Comparison of ENCODE assay signal across 9 mouse cellular contexts in genomic region chr5:151393821-151394662, GRCm38 (mm10). TPM values are rescaled to one million over a fixed set of nuclear protein-coding genes. Genes with fewer than 3 reads are reported as not detected.
DNase-seq lines count a peak whose midpoint lies in the region; ATAC-seq and TF ChIP-seq lines count a peak whose summit lies in the region.
"Had no signal": no experiment of that assay in that cellular context is flagged by ENCODE, and none has a peak within 500 bp of the region (broad histone marks: within the 10 kb centered on the region; RNA-seq: fewer than 3 reads in every experiment).

No protein-coding gene starts in this region.

- WGBS in hindbrain, embryonic 12.5 days = 51% methylated on average over 7 of the region's 7 CpGs
- 60% methylated on average over 7 of the region's 7 CpGs for WGBS in hindbrain, embryonic 10.5 days
- WGBS in heart, embryonic 10.5 days = 61% methylated on average over 7 of the region's 7 CpGs
- WGBS in lung, postnatal 0 days = 22% methylated on average over 7 of the region's 7 CpGs

- H3K4me1 ChIP-seq in hindbrain, embryonic 12.5 days = no peaks in the 10 kb centered on the region
- H3K4me1 ChIP-seq in hindbrain, embryonic 10.5 days (replicated peaks) = no peaks in the 10 kb centered on the region
- no peaks in the 10 kb centered on the region for H3K4me1 ChIP-seq in heart, embryonic 10.5 days
- H3K4me1 ChIP-seq in lung, postnatal 0 days (ENCODE audit: insufficient read depth, low read depth, low read length) = peaks cover 14% of the 10 kb centered on the region

- H3K27ac ChIP-seq in hindbrain, embryonic 12.5 days = peak overlapping the region; percentile 8; the same call in 1 of the 2 replicates
- H3K27ac ChIP-seq in hindbrain, embryonic 10.5 days = no peak overlapping the region
- peak overlapping the region; percentile 70 for H3K27ac ChIP-seq in heart, embryonic 10.5 days
- H3K27ac ChIP-seq in lung, postnatal 0 days (ENCODE audit: low read length) = peak overlapping the region; percentile 43; the same call in 1 of the 2 replicates

- no peak for TF ChIP-seq EP300 in lung, postnatal 0 days (IDR thresholded peaks at IDR 0.05)

- no peak overlapping the region for H3K4me3 ChIP-seq in hindbrain, embryonic 12.5 days
- H3K4me3 ChIP-seq in hindbrain, embryonic 10.5 days = no peak overlapping the region
- no peak overlapping the region for H3K4me3 ChIP-seq in heart, embryonic 10.5 days
- no peak overlapping the region for H3K4me3 ChIP-seq in lung, postnatal 0 days (ENCODE audit: low read depth, low read length)
- H3K4me3 ChIP-seq: erythroblast, embryonic 14.5 days had no signal

- no peaks in the 10 kb centered on the region for H3K9me3 ChIP-seq in hindbrain, embryonic 12.5 days (replicated peaks)
- no peaks in the 10 kb centered on the region for H3K9me3 ChIP-seq in hindbrain, embryonic 10.5 days
- no peaks in the 10 kb centered on the region for H3K9me3 ChIP-seq in heart, embryonic 10.5 days
- no peaks in the 10 kb centered on the region for H3K9me3 ChIP-seq in lung, postnatal 0 days (ENCODE audit: low read length)

- 0 out of 2 replicates have a peak, but pooled peaks have one; percentile 13 for ATAC-seq in hindbrain, embryonic 12.5 days (ENCODE audit: low FRiP score)
- peak; percentile 63 for ATAC-seq in lung, postnatal 0 days
- no peak for ATAC-seq in monocyte, adult 5-6 weeks (replicated peaks; ENCODE audit: insufficient number of reproducible peaks, low FRiP score, low TSS enrichment, poor library complexity, severe bottlenecking)

- no peak overlapping the region for H3K4me2 ChIP-seq in hindbrain, embryonic 12.5 days (replicated peaks)
- H3K4me2 ChIP-seq in lung, postnatal 0 days (replicated peaks; ENCODE audit: low read depth, low read length) = no peak overlapping the region

- H3K27me3 ChIP-seq in hindbrain, embryonic 12.5 days = no peaks in the 10 kb centered on the region
- no peaks in the 10 kb centered on the region for H3K27me3 ChIP-seq in hindbrain, embryonic 10.5 days (ENCODE audit: insufficient read depth, poor library complexity, severe bottlenecking)
- no peaks in the 10 kb centered on the region for H3K27me3 ChIP-seq in heart, embryonic 10.5 days (ENCODE audit: insufficient read depth, poor library complexity, severe bottlenecking)
- H3K27me3 ChIP-seq in lung, postnatal 0 days (replicated peaks; ENCODE audit: insufficient read depth, low read length) = no peaks in the 10 kb centered on the region

- H3K36me3 ChIP-seq in hindbrain, embryonic 12.5 days = no peaks in the 10 kb centered on the region
- no peaks in the 10 kb centered on the region for H3K36me3 ChIP-seq in hindbrain, embryonic 10.5 days
- no peaks in the 10 kb centered on the region for H3K36me3 ChIP-seq in heart, embryonic 10.5 days
- H3K36me3 ChIP-seq in lung, postnatal 0 days (ENCODE audit: insufficient read depth, low read length) = no peaks in the 10 kb centered on the region

- DNase-seq in hindbrain, embryonic 10.5 days (ENCODE audit: low spot score) = no peak
- peak; percentile 57 for DNase-seq in NIH3T3 (ENCODE audit: low read depth)
- DNase-seq in heart, embryonic 10.5 days (ENCODE audit: low spot score) = no peak
- peak; percentile 18 for DNase-seq in lung, postnatal 0 days (ENCODE audit: low spot score)
- no peak for DNase-seq in urinary bladder, postnatal 4 days (ENCODE audit: low spot score in 2 of 2)
- DNase-seq in right cerebral cortex, postnatal 36 days (ENCODE audit: low spot score in 2 of 2) = no peak

- H3K9ac ChIP-seq in hindbrain, embryonic 12.5 days = no peak overlapping the region
- no peak overlapping the region for H3K9ac ChIP-seq in lung, postnatal 0 days (replicated peaks; ENCODE audit: low read depth)

- TF ChIP-seq CTCF in lung, postnatal 0 days (IDR thresholded peaks at IDR 0.05) = no peak

RNA-seq across cellular contexts. Expression of gene Gm42906, which starts 33.9 kb away (rescaled TPM):
- not detected in 2 replicates for polyA plus RNA-seq in hindbrain, embryonic 12.5 days (2016; fragmentation: Nextera tagmentation; extraction: Ambion mirVana)
- polyA plus RNA-seq in hindbrain, embryonic 10.5 days (2016; fragmentation: Nextera tagmentation; extraction: Ambion mirVana) = not detected in 2 replicates
- polyA plus RNA-seq in heart, embryonic 10.5 days (2016; fragmentation: Nextera tagmentation; extraction: Ambion mirVana) = not detected in 2 replicates
- 0.66 TPM in 1 of 2 replicates, not detected in the other for polyA plus RNA-seq in lung, postnatal 0 days (2015; fragmentation: Nextera tagmentation; extraction: Ambion mirVana)
- total RNA-seq in monocyte, adult 5-6 weeks (2017) = not detected in 3 replicates
- polyA plus RNA-seq: erythroblast, embryonic 14.5 days had no signal

Comparison
In these comparisons a context has a peak if more than half of its experiments do, and no peak if none do; other contexts are left out.
1. DNase-seq: peak in NIH3T3 (single experiment) and lung, postnatal 0 days (single experiment); none in hindbrain, embryonic 10.5 days (single experiment), heart, embryonic 10.5 days (single experiment), urinary bladder, postnatal 4 days (0 of 2) and right cerebral cortex, postnatal 36 days (0 of 2).